19 mouse cellular contexts compared by ENCODE assay signal in the genomic region with DNA sequence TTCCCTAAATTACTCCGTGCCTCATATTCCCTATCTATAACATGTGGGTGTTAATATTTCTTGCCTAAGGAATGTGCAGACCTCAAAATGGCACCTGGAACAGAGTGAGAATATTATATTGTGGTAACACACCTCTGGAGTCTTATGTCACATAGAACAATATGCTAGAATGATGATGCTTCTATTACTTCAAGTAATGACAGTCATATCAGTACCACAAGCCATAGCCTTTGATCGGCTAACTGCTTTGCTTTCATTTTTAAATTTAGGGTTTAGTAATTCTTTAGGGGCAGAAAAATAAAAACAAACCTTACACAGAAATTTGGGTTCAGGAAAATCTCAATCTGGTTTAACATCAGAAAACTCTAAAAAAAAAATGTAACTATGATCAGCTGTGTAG.
DNase-seq lines count a peak whose midpoint lies in the region; ATAC-seq and TF ChIP-seq lines count a peak whose summit lies in the region.
"Had no signal": no experiment of that assay in that cellular context is flagged by ENCODE, and none has a peak within 500 bp of the region (broad histone marks: within the 10 kb centered on the region; RNA-seq: fewer than 3 reads in every experiment).

No protein-coding gene starts in this region.

- H3K9ac ChIP-seq in liver, postnatal 0 days (replicated peaks): no peak overlapping the region
- H3K9ac ChIP-seq: embryonic facial prominence, embryonic 13.5 days; embryonic facial prominence, embryonic 15.5 days; forebrain, embryonic 13.5 days; forebrain, embryonic 15.5 days; forebrain, postnatal 0 days had no signal

- H3K4me1 ChIP-seq in liver, postnatal 0 days (ENCODE audit: insufficient read depth): no peaks in the 10 kb centered on the region
- H3K4me1 ChIP-seq: embryonic facial prominence, embryonic 13.5 days; embryonic facial prominence, embryonic 15.5 days; forebrain, embryonic 13.5 days; forebrain, embryonic 15.5 days had no signal

- H3K9me3 ChIP-seq in liver, postnatal 0 days (ENCODE audit: low read length): no peaks in the 10 kb centered on the region
- H3K9me3 ChIP-seq: embryonic facial prominence, embryonic 13.5 days; embryonic facial prominence, embryonic 15.5 days; forebrain, embryonic 13.5 days; forebrain, embryonic 15.5 days had no signal

- no peak overlapping the region for H3K27ac ChIP-seq in liver, postnatal 0 days (ENCODE audit: low read depth)
- H3K27ac ChIP-seq: embryonic facial prominence, embryonic 13.5 days; embryonic facial prominence, embryonic 15.5 days; forebrain, embryonic 13.5 days; forebrain, embryonic 15.5 days had no signal

- H3K27me3 ChIP-seq in liver, postnatal 0 days (ENCODE audit: insufficient read depth, low read length): no peaks in the 10 kb centered on the region
- H3K27me3 ChIP-seq: embryonic facial prominence, embryonic 13.5 days; embryonic facial prominence, embryonic 15.5 days; forebrain, embryonic 13.5 days; forebrain, embryonic 15.5 days had no signal

- peak; percentile 81 for ATAC-seq in CD4-positive, CD25-positive, alpha-beta regulatory T cell, adult 4 months
- ATAC-seq in liver, postnatal 0 days: no peak
- ATAC-seq: forebrain, embryonic 13.5 days; forebrain, embryonic 15.5 days; forebrain, postnatal 0 days had no signal

- 84% methylated on average over 2 of the region's 2 CpGs for WGBS in liver, postnatal 0 days (ENCODE audit: insufficient replicate concordance)

- DNase-seq in induced T-regulatory cell, adult 2 months (ENCODE audit: low read depth): peak; percentile 49
- DNase-seq in urinary bladder, adult 18-20 months (ENCODE audit: low spot score in 2 of 2): no peak
- DNase-seq in liver, postnatal 0 days: no peak
- DNase-seq in cerebellum, adult 11-12 months: no peak
- DNase-seq: adrenal gland, adult 8-10 months; adrenal gland, postnatal 14 days; adrenal gland, postnatal 36 days; cerebellum, adult 18-20 months; cerebellum, adult 8-10 months; cerebellum, adult 9-11 months; cerebellum, postnatal 14 days; cerebellum, postnatal 36 days; embryo, embryonic 11 days; forebrain, postnatal 0 days had no signal

- no peak for TF ChIP-seq EP300 in liver, postnatal 0 days (IDR thresholded peaks at IDR 0.05; ENCODE audit: low read depth)

- no peak overlapping the region for H3K4me3 ChIP-seq in liver, postnatal 0 days (ENCODE audit: low read depth, low read length)
- H3K4me3 ChIP-seq: embryonic facial prominence, embryonic 13.5 days; embryonic facial prominence, embryonic 15.5 days; forebrain, embryonic 13.5 days; forebrain, embryonic 15.5 days had no signal

- no peaks in the 10 kb centered on the region for H3K36me3 ChIP-seq in liver, postnatal 0 days (replicated peaks; ENCODE audit: insufficient read depth, low read length)
- H3K36me3 ChIP-seq: embryonic facial prominence, embryonic 13.5 days; embryonic facial prominence, embryonic 15.5 days; forebrain, embryonic 15.5 days had no signal

- no peak for TF ChIP-seq CTCF in liver, postnatal 0 days (IDR thresholded peaks at IDR 0.05; ENCODE audit: low read depth)

- H3K4me2 ChIP-seq in liver, postnatal 0 days (ENCODE audit: low read depth, low read length): no peak overlapping the region
- H3K4me2 ChIP-seq: embryonic facial prominence, embryonic 13.5 days; embryonic facial prominence, embryonic 15.5 days; forebrain, embryonic 13.5 days; forebrain, embryonic 15.5 days had no signal
